Mouse (Mus musculus): ENCODE results near the gene Spsb4. TPM values are rescaled to one million over a fixed set of nuclear protein-coding genes. Genes with fewer than 3 reads are reported as not detected.

The Spsb4 gene
- total RNA-seq, 1 experiment from 2014 or later = not detected

- no peak for ATAC-seq (ENCODE audit: extremely low read depth, insufficient number of reproducible peaks, low FRiP score, poor library complexity, severe bottlenecking)
Observed at GRCm38 (mm10) chr9:97017811-97018641, 617 bp downstream of the Spsb4 start.

GRCm38 (mm10) chr9:97017121-97017810 lies 1.4 kb downstream of the Spsb4 start:
- no peak for ATAC-seq (ENCODE audit: extremely low read depth, insufficient number of reproducible peaks, low FRiP score, poor library complexity, severe bottlenecking)

DNA sequence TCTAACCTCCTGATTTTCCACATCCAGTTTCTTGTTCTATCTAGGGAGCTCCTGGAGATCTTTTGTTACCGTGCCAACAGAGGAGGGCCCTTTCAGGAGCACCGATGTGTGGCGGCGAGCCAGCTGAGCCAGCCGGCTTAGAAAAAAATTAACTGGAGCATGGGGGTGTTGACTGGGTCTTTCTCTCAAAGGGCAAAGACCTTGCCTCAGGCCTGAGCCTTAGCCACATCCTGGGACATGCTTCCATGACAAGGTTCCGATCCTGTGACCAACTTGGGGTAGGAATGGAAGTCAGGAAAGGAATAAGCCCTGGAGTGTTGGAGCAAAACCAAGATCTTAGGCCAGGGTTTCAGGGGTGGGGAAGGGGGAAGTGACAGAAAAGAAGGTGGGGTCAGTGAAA lies 2.9 kb downstream of the Spsb4 start:
- no peak for ATAC-seq (ENCODE audit: extremely low read depth, insufficient number of reproducible peaks, low FRiP score, poor library complexity, severe bottlenecking)

DNA sequence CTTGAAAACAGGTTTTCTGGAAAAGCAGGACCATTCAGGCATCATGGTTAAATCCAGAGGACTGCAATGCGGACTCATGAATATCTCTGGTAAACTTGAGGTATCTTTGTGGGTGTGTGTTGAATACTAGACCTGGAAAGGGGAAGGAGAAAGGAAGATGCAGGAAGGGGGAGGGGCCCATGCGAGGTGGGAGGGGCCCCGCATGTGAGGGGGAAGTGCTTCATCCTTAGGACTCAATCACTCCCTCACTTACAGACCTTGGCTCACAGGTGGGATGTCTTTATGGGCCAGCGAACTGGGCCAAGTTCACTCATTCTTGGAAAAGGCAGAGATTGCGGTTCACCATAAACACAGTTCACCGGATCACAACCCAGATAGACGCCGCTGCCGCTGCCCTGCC lies 4.9 kb downstream of the Spsb4 start:
- no peak for ATAC-seq (ENCODE audit: extremely low read depth, insufficient number of reproducible peaks, low FRiP score, poor library complexity, severe bottlenecking)

- no peak for ATAC-seq (ENCODE audit: extremely low read depth, insufficient number of reproducible peaks, low FRiP score, poor library complexity, severe bottlenecking)
Observed at GRCm38 (mm10) chr9:97013153-97013552, 5.5 kb downstream of the Spsb4 start.

- no peak for ATAC-seq (ENCODE audit: extremely low read depth, insufficient number of reproducible peaks, low FRiP score, poor library complexity, severe bottlenecking)
Observed at GRCm38 (mm10) chr9:97011454-97012195, 7.0 kb downstream of the Spsb4 start.

GRCm38 (mm10) chr9:97010447-97010846 lies 8.2 kb downstream of the Spsb4 start:
- no peak for ATAC-seq (ENCODE audit: extremely low read depth, insufficient number of reproducible peaks, low FRiP score, poor library complexity, severe bottlenecking)

DNA sequence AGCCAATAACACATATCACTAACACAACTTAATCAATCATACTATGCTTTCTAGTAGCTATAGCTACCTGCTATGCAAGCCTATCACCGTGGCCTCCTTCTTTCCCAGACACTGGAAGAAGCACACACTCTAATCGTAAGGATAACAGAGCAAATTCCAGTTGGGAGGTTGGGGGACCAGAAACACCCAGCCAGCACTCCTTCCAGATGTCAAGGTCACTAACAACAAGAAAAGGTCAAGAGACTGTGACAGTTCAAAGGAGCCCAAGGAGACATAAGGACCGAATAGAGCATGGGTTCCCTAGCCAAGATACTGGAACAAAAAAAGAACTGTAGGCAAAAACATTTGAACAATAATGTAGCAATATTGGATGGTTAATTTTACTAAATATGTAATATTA lies 13.9 kb downstream of the Spsb4 start:
- ATAC-seq (ENCODE audit: extremely low read depth, insufficient number of reproducible peaks, low FRiP score, poor library complexity, severe bottlenecking) = no peak

DNA sequence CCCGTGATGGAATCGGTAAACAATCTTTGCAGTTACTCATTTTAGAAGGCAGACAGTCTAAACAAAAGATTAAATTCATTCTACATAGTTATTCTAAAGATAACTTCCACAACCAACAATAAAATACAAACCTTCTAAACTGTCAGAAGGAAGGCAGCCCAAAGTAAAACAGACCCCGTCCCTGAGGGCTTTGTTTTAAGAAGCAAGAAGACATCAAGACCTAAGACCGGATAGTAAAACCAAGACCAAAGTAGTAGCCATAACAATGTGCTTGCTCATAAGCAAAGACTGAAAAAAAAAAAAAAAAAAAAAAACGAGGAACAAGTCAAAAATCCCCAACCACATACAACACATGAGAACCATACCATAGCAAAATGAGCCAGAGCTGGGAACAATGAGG lies 15.5 kb downstream of the Spsb4 start:
- ATAC-seq (ENCODE audit: extremely low read depth, insufficient number of reproducible peaks, low FRiP score, poor library complexity, severe bottlenecking) = no peak

GRCm38 (mm10) chr9:97002654-97003053 lies 16.0 kb downstream of the Spsb4 start:
- no peak for ATAC-seq (ENCODE audit: extremely low read depth, insufficient number of reproducible peaks, low FRiP score, poor library complexity, severe bottlenecking)

GRCm38 (mm10) chr9:97002025-97002424 lies 16.6 kb downstream of the Spsb4 start:
- ATAC-seq (ENCODE audit: extremely low read depth, insufficient number of reproducible peaks, low FRiP score, poor library complexity, severe bottlenecking) = no peak

- no peak for ATAC-seq (ENCODE audit: extremely low read depth, insufficient number of reproducible peaks, low FRiP score, poor library complexity, severe bottlenecking)
Observed at GRCm38 (mm10) chr9:97001458-97001857, 17.2 kb downstream of the Spsb4 start.

GRCm38 (mm10) chr9:96995717-96996116 lies 22.9 kb downstream of the Spsb4 start:
- ATAC-seq (ENCODE audit: extremely low read depth, insufficient number of reproducible peaks, low FRiP score, poor library complexity, severe bottlenecking) = no peak

GRCm38 (mm10) chr9:96994733-96995132 lies 23.9 kb downstream of the Spsb4 start:
- ATAC-seq (ENCODE audit: extremely low read depth, insufficient number of reproducible peaks, low FRiP score, poor library complexity, severe bottlenecking) = no peak

DNA sequence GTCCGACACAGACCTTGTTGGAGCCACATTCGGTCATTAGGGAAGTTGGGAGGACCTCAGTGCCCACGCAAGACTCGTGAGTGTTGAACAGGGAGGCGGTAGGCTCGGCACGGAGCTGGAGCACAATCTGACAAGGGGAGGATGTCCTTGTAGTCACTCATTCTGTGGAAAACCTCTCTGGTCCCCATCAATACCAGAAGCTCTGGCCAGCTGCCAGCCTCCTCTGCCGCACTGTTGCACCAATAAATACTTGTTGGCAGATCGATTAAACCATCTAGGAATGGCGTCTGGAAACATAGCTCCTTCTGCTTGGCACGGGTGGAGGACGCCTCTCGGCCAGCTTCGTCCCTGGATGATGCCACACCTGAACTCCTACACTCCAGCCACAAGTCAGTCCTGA lies 27.5 kb downstream of the Spsb4 start:
- no peak for ATAC-seq (ENCODE audit: extremely low read depth, insufficient number of reproducible peaks, low FRiP score, poor library complexity, severe bottlenecking)

GRCm38 (mm10) chr9:96989389-96989990 lies 29.2 kb downstream of the Spsb4 start:
- no peak for ATAC-seq (ENCODE audit: extremely low read depth, insufficient number of reproducible peaks, low FRiP score, poor library complexity, severe bottlenecking)

GRCm38 (mm10) chr9:96986797-96987473 lies 31.7 kb downstream of the Spsb4 start:
- no peak for ATAC-seq (ENCODE audit: extremely low read depth, insufficient number of reproducible peaks, low FRiP score, poor library complexity, severe bottlenecking)

DNA sequence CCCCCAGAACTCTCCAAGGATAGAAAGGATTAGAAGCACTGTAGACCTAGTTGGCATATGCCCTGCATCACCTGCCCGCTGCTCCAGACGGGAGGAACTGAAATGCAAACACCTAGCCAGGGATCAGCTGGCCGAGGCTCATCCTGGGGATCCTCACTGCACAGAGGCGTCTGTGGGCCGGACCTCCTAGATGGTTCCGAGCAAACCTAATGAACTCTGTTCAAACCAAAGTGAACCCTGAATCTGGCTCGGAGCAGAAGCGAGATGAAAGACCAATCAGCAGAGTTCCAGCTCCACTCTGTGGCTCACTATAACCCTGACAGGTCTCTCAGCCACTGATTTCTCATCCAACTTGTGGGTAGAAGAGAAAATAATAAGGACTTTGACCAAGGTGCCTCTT lies 34.6 kb downstream of the Spsb4 start:
- ATAC-seq (ENCODE audit: extremely low read depth, insufficient number of reproducible peaks, low FRiP score, poor library complexity, severe bottlenecking) = no peak

DNA sequence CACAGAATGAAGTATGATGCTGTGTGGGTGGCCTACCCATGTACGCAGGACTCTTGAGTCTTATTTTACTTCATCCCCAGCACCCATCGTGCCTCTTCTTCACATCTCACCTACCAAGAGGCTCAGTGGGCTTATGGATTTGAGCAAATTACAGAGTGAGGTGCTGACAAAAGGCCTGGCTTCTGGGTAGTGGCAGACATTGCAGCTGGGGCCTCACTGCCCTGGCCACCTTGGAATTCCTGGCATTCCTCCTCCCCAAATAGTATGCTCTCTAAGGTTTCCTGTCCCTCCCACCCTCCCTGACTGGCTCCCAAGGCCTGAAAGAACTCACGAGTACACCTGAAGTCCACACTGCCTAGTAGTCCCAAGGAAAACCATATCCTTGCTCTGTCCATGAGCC lies 35.7 kb downstream of the Spsb4 start:
- ATAC-seq (ENCODE audit: extremely low read depth, insufficient number of reproducible peaks, low FRiP score, poor library complexity, severe bottlenecking) = no peak
